Mouse (Mus musculus) stomach, embryonic 15.5 days (tissue): ENCODE results near the gene Kif1bp. TPM values are rescaled to one million over a fixed set of nuclear protein-coding genes. Genes with fewer than 3 reads are reported as not detected.
"Not testable (repeated sequence)": the region's sequence is repeated elsewhere in the genome, so short reads cannot be mapped to it uniquely, and the experiment has no call there.

ENCODE experiments used
- ATAC-seq: fragments of 200-750 bp; cut with Nextera tagmentation; 2 replicates; pipeline ENCODE4 v1.8.0; 2017; ENCODE audit warnings: low read depth, moderate number of reproducible peaks, moderate TSS enrichment; ENCODE audit not compliant: insufficient read depth, low FRiP score
- H3K27ac ChIP-seq: fragments of 300-500 bp; sonication (generic); 2 replicates; pipeline ENCODE4 v1.5.1; 2015; ENCODE audit warnings: mild to moderate bottlenecking, inconsistent platforms
- H3K27me3 ChIP-seq: fragments of 300-500 bp; sonication (generic); replicated peaks from 2 replicates; pipeline ENCODE4 v1.6.1; 2015; ENCODE audit warnings: inconsistent platforms
- H3K36me3 ChIP-seq: fragments of 300-500 bp; sonication (generic); 2 replicates; pipeline ENCODE4 v1.6.1; 2015; ENCODE audit warnings: inconsistent platforms
- H3K4me1 ChIP-seq: fragments of 300-500 bp; sonication (generic); 2 replicates; pipeline ENCODE4 v1.6.1; 2015; ENCODE audit warnings: inconsistent platforms
- H3K4me2 ChIP-seq: fragments of 300-500 bp; sonication (generic); 2 replicates; pipeline ENCODE4 v1.6.1; 2015; ENCODE audit warnings: mild to moderate bottlenecking, inconsistent platforms
- H3K4me3 ChIP-seq: fragments of 300-500 bp; sonication (generic); replicated peaks from 2 replicates; pipeline ENCODE4 v1.5.1; 2015; ENCODE audit warnings: inconsistent platforms
- H3K9ac ChIP-seq: fragments of 300-500 bp; sonication (generic); 2 replicates; pipeline ENCODE4 v1.6.1; 2015; ENCODE audit warnings: inconsistent platforms
- H3K9me3 ChIP-seq: fragments of 300-500 bp; sonication (generic); 2 replicates; pipeline ENCODE4 v1.6.1; 2016; ENCODE audit warnings: inconsistent platforms
- WGBS: fragments of 180-500 bp; shearing (Covaris S2); methylation state at CpG from one replicate; pipeline ENCODE4 v1.1.7; 2015; 5-methylcytosine and 5-hydroxymethylcytosine counted together
- polyA plus RNA-seq: library from polyadenylated mRNA; unstranded; fragments of >200 nt; fragmentation: Nextera tagmentation; extraction: Ambion mirVana; gene quantifications from 2 replicates; pipeline ENCODE4 v1.2.1, GENCODE M21; 2015

The Kif1bp gene
- polyA plus RNA-seq, 1 experiment from 2014 or later: 31.4 TPM

DNA sequence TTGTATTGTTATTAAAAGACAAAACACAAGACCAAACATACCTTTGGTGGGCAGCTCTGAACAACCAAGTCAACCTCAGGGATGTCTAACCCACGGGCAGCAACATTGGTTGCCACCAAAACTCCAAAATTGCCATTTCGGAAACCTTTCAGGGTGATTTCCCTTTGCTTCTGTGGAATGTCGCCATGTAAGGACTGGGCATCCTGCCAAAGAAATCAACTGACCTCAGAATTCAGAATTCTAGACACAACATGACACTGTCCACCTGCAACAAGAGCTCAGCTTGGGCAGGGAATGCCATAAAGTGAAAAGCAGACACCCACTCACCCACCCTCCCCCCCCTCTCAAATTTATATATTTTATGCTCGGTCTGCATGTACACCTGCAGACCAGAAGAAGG, 10.4 kb upstream of the Kif1bp start:
- no peak for ATAC-seq
- H3K9me3 ChIP-seq: no peaks in the 10 kb centered on the region
- H3K27ac ChIP-seq: no peak overlapping the region
- H3K4me1 ChIP-seq: no peaks in the 10 kb centered on the region
- no peak overlapping the region for H3K4me2 ChIP-seq
- H3K36me3 ChIP-seq: peaks cover 65% of the 10 kb centered on the region
- H3K9ac ChIP-seq: no peak overlapping the region
- WGBS: 71% methylated on average over 4 of the region's 4 CpGs
- no peaks in the 10 kb centered on the region for H3K27me3 ChIP-seq
- H3K4me3 ChIP-seq: no peak overlapping the region

DNA sequence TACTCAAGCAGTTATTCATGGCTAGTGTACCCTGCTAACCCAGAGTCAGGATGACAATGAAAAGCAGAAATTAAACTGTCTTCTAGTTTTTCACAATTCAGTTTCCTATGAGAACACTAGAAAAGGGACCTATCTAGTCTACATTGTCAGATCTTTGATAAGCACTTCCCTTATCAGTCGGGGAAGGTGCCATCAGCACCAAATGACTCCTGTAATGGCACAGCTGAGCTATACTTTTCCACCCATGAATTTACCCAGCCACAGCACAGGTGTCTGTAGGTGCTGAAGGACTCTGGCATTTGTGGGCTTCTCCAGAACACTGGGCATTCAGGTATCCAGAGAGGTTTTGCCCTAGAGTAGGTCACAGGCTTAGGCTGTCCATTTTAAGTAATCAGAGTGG, 5.0 kb upstream of the Kif1bp start:
- Histone ChIP-seq H3K4me2 (no peak overlapping the region), H3K4me3 (no peak overlapping the region), H3K36me3 (peaks cover 58% of the 10 kb centered on the region), H3K27me3 (no peaks in the 10 kb centered on the region), H3K9ac (no peak overlapping the region), H3K4me1 (no peaks in the 10 kb centered on the region), H3K9me3 (no peaks in the 10 kb centered on the region), H3K27ac (no peak overlapping the region)
- no peak for ATAC-seq
- WGBS: 73% methylated on average over 1 of the region's 1 CpGs

DNA sequence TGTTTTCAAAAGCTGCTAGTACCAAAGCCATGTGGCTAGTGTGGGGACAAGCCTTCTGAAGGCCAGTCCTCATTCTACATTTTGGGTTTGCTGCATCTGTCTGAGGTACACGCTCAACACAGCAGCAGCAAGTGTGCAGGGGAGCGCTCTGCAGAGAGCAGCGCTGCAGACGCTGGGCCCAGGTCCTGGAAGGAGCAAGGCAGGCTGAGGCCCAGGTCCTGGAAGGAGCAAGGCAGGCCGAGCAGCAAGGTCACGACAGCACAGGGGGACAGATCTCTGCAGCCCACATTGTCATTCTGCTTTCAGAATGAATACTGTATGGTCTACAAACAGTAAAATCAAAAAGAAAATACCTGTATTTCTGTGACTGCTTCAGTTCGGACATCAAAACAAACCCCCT, 4.4 kb upstream of the Kif1bp start:
- WGBS: 78% methylated on average over 7 of the region's 7 CpGs
- H3K36me3 ChIP-seq: peaks cover 53% of the 10 kb centered on the region
- no peak overlapping the region for H3K4me3 ChIP-seq
- H3K4me1 ChIP-seq: no peaks in the 10 kb centered on the region
- H3K9ac ChIP-seq: no peak overlapping the region
- no peaks in the 10 kb centered on the region for H3K9me3 ChIP-seq
- no peak overlapping the region for H3K27ac ChIP-seq
- no peak overlapping the region for H3K4me2 ChIP-seq
- ATAC-seq: no peak
- no peaks in the 10 kb centered on the region for H3K27me3 ChIP-seq

DNA sequence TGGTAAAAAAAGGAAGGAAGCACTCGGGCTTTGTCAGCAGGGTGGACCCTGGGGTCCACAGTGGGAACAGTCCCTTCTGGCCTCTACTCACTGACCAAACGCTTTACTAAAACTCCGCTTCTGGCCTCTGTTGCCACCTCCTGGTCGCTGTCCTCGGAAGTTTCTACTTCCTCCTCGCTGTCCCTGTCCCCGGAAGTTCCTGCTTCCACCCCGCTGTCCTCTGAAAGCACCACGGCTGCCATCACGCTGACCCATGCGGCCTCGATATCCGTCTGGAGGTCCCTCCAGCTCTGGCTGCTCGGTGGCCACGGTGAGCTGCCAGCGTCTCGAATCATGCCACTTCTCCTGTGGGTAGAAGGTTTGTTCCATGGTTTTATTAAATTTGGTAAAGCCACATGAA, 4.0 kb upstream of the Kif1bp start:
- no peak overlapping the region for H3K9ac ChIP-seq
- no peaks in the 10 kb centered on the region for H3K27me3 ChIP-seq
- no peak for ATAC-seq
- H3K4me3 ChIP-seq: no peak overlapping the region
- H3K4me2 ChIP-seq: no peak overlapping the region
- H3K9me3 ChIP-seq: no peaks in the 10 kb centered on the region
- peaks cover 3% of the 10 kb centered on the region; the same call in 1 of the 2 replicates for H3K4me1 ChIP-seq
- H3K36me3 ChIP-seq: peaks cover 51% of the 10 kb centered on the region
- 88% methylated on average over 17 of the region's 17 CpGs for WGBS
- H3K27ac ChIP-seq: no peak overlapping the region

DNA sequence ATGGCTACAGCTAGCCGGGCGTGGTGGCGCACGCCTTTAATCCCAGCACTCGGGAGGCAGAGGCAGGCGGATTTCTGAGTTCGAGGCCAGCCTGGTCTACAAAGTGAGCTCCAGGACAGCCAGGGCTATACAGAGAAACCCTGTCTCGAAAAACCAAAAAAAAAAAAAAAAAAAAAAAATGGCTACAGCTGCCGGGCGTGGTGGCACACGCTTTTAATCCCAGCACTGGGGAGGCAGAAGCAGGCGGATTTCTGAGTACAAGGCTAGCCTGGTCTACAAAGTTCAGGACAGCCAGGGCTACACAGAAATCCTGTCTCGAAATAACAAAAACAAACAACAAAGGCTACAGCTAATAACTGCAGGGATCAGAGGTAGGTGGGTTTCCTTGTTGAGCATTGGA, 872 bp upstream of the Kif1bp start:
- WGBS: 86% methylated on average over 12 of the region's 13 CpGs
- H3K36me3 ChIP-seq: peaks cover 37% of the 10 kb centered on the region

DNA sequence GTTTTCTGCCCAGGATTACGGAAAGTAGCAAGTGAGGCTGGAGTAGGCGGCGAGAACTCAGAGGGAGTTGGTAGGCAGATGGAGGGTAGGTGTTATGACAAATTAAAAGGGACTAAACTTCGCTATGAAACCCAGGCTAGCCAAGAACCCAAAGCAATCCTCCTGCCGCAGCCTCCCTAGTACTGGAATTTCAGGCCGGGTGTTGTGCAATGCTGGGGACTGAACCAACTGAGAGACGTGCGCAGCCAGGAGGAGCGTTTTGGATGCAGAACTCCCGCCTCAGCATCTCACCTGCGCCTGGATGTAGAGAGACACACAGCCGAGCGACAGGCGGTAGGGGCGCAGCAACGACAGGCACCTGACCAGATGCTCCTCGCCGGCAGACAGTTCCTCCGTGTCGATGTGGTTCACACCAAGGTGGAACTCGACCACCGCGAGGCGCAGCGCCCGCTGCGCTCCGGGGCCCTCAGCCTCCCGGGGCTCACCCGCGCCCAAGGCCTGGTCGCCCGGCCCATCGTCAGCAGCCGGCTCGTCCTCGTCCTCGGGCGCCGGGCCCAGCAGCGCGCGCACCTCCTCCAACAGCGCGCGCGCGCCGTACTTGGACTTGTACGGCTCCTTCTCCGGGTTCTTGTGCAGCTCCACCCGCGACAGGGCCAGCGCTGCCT, 452 bp downstream of the Kif1bp start:
- H3K9me3 ChIP-seq: no peaks in the 10 kb centered on the region
- H3K4me2 ChIP-seq: peak overlapping the region; percentile 77
- H3K27ac ChIP-seq: peak overlapping the region; percentile 78
- peak overlapping the region; percentile 81 for H3K9ac ChIP-seq
- ATAC-seq: peak; percentile 77
- peaks cover 6% of the 10 kb centered on the region; the same call in 1 of the 2 replicates for H3K4me1 ChIP-seq
- WGBS: 1% methylated on average over 54 of the region's 54 CpGs
- peak overlapping the region; percentile 89 for H3K4me3 ChIP-seq
- H3K27me3 ChIP-seq: no peaks in the 10 kb centered on the region
- H3K36me3 ChIP-seq: peaks cover 36% of the 10 kb centered on the region

More for the DNA sequence above, 872 bp upstream of the Kif1bp start:
- H3K4me1 ChIP-seq, H3K9ac ChIP-seq, H3K4me2 ChIP-seq, H3K27me3 ChIP-seq, ATAC-seq, H3K9me3 ChIP-seq, H3K4me3 ChIP-seq, H3K27ac ChIP-seq: not testable (repeated sequence)

DNA sequence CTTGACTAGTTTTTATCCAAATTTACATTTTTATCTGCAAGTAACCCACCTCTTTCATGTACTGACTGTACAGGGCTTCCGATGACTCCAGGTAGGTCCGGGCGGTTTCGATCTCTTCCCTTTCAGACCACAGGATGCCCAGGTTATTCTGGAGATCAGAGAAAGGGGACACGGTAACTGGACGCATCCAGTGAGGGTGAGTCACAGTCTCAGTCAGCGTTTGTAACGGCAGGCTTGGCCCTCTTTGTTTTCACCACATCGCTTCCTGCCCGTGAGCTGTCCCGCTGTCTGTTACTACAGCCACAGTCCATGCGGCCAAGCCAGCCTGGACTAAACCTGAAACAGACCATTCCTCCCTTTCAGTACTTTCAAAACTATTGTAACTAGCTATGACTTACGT, 3.3 kb downstream of the Kif1bp start:
- Histone ChIP-seq H3K4me1 (peaks cover 6% of the 10 kb centered on the region; the same call in 1 of the 2 replicates), H3K27me3 (no peaks in the 10 kb centered on the region), H3K27ac (no peak overlapping the region), H3K4me3 (no peak overlapping the region), H3K4me2 (no peak overlapping the region), H3K36me3 (peaks cover 30% of the 10 kb centered on the region), H3K9ac (no peak overlapping the region), H3K9me3 (no peaks in the 10 kb centered on the region)
- WGBS: 90% methylated on average over 13 of the region's 13 CpGs
- ATAC-seq: no peak

DNA sequence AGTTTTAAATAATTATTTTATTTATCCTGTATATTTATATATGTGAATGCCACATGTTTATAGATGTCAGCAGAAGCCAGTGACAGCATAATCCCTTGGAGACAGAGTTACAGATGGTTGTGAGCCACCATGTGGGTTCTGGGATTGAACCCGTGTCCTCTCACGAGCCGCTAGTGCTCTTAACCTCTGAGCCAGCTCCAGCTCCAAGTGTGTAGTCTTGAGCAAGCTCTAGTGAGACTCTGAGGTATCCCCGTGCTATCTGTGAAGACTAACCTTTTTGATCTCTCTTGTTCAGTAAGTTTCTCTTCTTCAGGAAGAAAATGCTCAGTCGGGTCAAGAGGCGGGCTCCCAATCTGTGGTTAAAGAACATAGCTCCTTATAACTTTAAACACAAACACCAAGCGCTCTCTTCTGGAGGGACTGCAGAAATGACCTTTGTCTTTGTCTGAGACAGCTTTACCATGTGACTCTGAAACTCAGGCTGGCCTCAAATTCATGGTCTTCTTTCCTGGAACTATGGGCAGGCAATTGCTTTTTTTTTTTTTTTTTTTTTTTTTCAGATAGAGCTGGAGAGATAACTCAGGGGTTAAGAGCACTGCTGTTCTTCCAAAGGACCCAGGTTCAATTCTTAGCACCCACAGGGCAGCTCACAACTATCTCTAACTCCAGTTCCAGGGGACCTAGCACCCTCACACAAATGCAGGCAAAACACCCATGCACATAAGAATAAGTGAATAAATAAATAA, 8.0 kb downstream of the Kif1bp start:
- H3K4me1 ChIP-seq: no peaks in the 10 kb centered on the region
- no peak overlapping the region for H3K9ac ChIP-seq
- no peak overlapping the region for H3K27ac ChIP-seq
- no peaks in the 10 kb centered on the region for H3K9me3 ChIP-seq
- H3K27me3 ChIP-seq: no peaks in the 10 kb centered on the region
- H3K36me3 ChIP-seq: peaks cover 44% of the 10 kb centered on the region
- H3K4me2 ChIP-seq: no peak overlapping the region
- 91% methylated on average over 7 of the region's 7 CpGs for WGBS
- no peak for ATAC-seq
- H3K4me3 ChIP-seq: no peak overlapping the region

DNA sequence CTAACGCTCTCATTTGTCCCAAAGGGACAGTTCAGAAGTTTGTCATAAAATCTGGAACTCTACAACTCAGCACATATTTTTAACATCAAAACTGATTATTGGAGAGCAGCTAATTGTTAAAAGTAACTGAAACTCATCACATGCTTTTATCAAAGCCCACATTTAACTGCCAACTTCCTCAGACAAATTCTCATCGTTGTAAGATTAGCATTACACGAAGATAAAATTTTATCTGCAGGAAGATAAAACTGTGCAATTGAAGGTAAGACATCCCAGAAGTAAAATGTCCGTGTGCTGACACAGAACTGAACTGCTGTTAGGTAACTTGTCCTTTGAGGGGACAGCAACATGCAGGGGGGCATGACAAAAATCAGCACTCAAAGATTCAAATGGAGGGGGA, 9.4 kb downstream of the Kif1bp start:
- no peak overlapping the region for H3K9ac ChIP-seq
- 86% methylated on average over 4 of the region's 4 CpGs for WGBS
- H3K27ac ChIP-seq: no peak overlapping the region
- H3K4me3 ChIP-seq: no peak overlapping the region
- H3K36me3 ChIP-seq: peaks cover 42% of the 10 kb centered on the region
- H3K9me3 ChIP-seq: no peaks in the 10 kb centered on the region
- H3K4me2 ChIP-seq: no peak overlapping the region
- no peaks in the 10 kb centered on the region for H3K27me3 ChIP-seq
- ATAC-seq: no peak
- H3K4me1 ChIP-seq: no peaks in the 10 kb centered on the region

DNA sequence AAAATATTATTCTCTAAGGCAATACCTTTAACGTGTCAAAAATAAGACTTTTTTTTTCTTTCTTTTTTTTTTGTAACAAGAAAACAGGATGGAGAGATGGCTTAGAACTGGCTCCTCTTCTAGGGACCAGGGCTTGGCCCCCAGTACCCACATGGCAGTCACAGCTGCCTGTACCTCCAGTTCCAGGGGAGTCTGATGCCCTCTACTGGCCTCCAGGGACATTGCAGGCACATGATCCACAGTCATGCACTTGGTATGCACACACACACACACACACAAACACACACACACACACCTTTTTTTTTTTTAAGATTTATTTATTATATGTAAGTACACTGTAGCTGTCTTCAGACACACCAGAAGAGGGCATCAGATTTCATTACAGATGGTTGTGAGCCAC, 20.5 kb downstream of the Kif1bp start:
- Histone ChIP-seq H3K27ac (no peak overlapping the region), H3K36me3 (peaks cover 26% of the 10 kb centered on the region; the same call in 1 of the 2 replicates), H3K4me3 (no peak overlapping the region), H3K27me3 (no peaks in the 10 kb centered on the region), H3K9me3 (no peaks in the 10 kb centered on the region), H3K9ac (no peak overlapping the region), H3K4me2 (no peak overlapping the region), H3K4me1 (no peaks in the 10 kb centered on the region)
- ATAC-seq: no peak
- WGBS: 76% methylated on average over 1 of the region's 1 CpGs

DNA sequence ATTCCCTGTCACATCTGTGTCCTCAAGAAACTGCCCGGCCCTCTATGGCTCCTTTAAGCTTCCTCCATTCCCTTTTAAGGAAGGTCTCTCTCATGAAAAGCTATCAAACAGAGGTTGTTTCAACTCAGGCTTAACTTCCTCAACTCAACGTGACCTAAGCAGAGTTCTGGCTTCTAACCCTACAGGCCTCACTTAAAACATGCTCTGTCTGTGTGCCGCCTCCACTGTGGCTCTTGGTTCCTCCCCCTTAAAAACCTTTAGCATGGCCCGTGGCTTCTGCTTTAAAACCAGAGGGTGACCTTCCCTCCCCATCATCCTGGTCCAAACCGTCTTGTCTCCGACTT, 21.7 kb downstream of the Kif1bp start:
- no peak overlapping the region for H3K4me2 ChIP-seq
- no peak for ATAC-seq
- 85% methylated on average over 6 of the region's 6 CpGs for whole genome bisulfite sequencing
- no peak overlapping the region for H3K27ac ChIP-seq
- H3K9ac ChIP-seq: no peak overlapping the region
- no peaks in the 10 kb centered on the region for H3K4me1 ChIP-seq
- H3K9me3 ChIP-seq: no peaks in the 10 kb centered on the region
- H3K27me3 ChIP-seq: no peaks in the 10 kb centered on the region
- no peak overlapping the region for H3K4me3 ChIP-seq
- H3K36me3 ChIP-seq: peaks cover 19% of the 10 kb centered on the region; the same call in 1 of the 2 replicates

DNA sequence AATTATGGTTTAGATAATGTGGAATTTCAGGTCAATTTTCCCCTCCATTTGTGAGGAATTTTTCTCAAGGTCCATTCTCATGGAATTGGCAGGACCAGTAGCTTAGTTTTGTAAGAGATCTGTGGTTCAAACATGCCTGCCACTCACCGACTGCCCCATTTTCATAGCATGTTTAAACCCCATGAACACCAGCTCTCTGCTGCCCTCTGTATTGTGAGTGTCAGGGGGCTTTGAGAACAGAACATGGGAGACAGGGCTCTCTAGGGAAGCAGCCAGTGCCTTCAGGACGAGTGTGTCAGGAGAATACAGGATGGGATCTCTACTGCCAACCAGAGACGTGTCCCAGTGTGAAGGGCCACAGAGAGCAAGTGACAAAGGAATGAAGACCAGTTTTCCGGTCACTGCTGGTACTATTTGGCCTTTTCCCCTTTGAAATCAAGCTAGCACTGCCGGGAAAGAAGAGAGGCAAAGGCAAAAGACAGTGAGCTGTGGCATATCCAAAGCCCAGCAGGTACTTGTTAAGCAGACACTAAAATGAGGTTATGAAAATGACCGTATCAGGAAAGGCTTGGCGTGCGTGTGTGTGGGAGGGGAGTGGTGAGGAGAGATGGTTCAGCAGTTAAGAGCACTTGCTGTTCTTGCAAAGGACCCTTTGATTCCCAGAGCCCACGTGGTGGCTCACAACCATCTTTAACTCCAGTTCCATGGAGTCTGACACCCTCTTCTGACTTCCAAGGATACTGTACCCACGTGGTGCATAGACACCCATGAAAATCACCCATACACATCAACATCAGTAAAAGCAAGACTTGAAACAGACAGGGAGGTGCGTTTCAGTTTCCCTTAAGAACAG, 22.3 kb downstream of the Kif1bp start:
- ATAC-seq: no peak
- Histone ChIP-seq H3K4me2 (no peak overlapping the region), H3K9ac (no peak overlapping the region), H3K36me3 (peaks cover 19% of the 10 kb centered on the region; the same call in 1 of the 2 replicates), H3K4me1 (no peaks in the 10 kb centered on the region), H3K27me3 (no peaks in the 10 kb centered on the region), H3K4me3 (no peak overlapping the region), H3K27ac (no peak overlapping the region), H3K9me3 (no peaks in the 10 kb centered on the region)
- 68% methylated on average over 11 of the region's 11 CpGs for WGBS
